Mouse (Mus musculus): ENCODE results near the gene Nyap2. TPM values are rescaled to one million over a fixed set of nuclear protein-coding genes. Genes with fewer than 3 reads are reported as not detected.

Gene Nyap2
- total and polyA plus RNA-seq, 3 experiments: not detected

DNA sequence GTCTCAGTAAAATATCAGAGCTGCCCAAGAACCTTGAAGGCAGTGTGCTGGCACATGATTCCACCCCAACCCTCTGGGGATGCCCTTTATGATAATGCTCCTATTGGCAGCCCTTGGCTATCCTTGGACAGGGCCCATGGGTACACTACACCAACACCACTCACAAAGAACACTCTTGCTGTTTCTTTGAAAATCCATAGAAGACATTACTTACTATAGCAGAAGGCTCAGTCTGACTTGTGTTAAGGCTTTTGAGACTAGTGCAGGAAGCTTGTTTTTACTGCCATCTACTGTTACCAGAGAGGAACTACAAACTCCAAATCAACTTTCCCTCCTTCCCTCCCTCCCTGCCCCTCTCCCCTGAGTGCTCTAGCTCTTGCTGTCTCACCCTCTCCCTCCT, 210.3 kb downstream of the Nyap2 start:
- TF ChIP-seq CTCF (conservative IDR thresholded peaks at IDR 0.05 in 1 of 2, IDR thresholded peaks at IDR 0.05 in 1 of 2; ENCODE audit: low read depth in 2 of 2, low read length in 2 of 2) (peak; percentile 65 to 79; a peak in 3 of 4 replicates), SMC3 (IDR thresholded peaks at IDR 0.05; ENCODE audit: low read depth, low read length) (peak; percentile 62), CHD2 (IDR thresholded peaks at IDR 0.05; ENCODE audit: low read length) (no peak), NRF1 (IDR thresholded peaks at IDR 0.05; ENCODE audit: low read depth, low read length) (no peak), RAD21 (IDR thresholded peaks at IDR 0.05; ENCODE audit: low read depth, low read length) (peak; percentile 85), POLR2A (IDR thresholded peaks at IDR 0.05; ENCODE audit: low read depth, low read length) (no peak)
- Histone ChIP-seq H3K27ac (ENCODE audit: insufficient read depth, low read depth) (no peak overlapping the region), H3K4me2 (ENCODE audit: insufficient read depth, low read depth, poor library complexity, severe bottlenecking) (no peak overlapping the region), H3K27me3 (replicated peaks) (no peaks in the 10 kb centered on the region), H3K4me3 (replicated peaks in 1 of 3; ENCODE audit: low read depth in 2 of 3, low read length in 2 of 3, poor library complexity in 1 of 3) (no peak overlapping the region), H3K4me1 (ENCODE audit: control insufficient read depth in 1 of 2, insufficient read depth in 2 of 2) (no peaks in the 10 kb centered on the region), H3K36me3 (replicated peaks in 1 of 2; ENCODE audit: control insufficient read depth in 1 of 2, insufficient read depth in 1 of 2, low read length in 1 of 2) (no peaks in the 10 kb centered on the region), H3K79me2 (replicated peaks; ENCODE audit: control insufficient read depth, extremely low read depth, insufficient read depth, poor library complexity, severe bottlenecking) (no peaks in the 10 kb centered on the region), H3K9me3 (replicated peaks; ENCODE audit: low read length) (no peaks in the 10 kb centered on the region), H3K9ac (ENCODE audit: insufficient read depth, low read depth) (no peak overlapping the region)
- dilution Hi-C loops (cut with MboI; ENCODE audit: extremely low pct_ligation_motif_present, extremely low pct_unique_long_range_greater_than_20kb, low sequenced_read_pairs): no loop called here
- in situ Hi-C loops (cut with MboI; ENCODE audit: low pct_ligation_motif_present, low pct_unique_long_range_greater_than_20kb, low sequenced_read_pairs): loop anchor here (25.0 kb wide), 1 partner anchor 700 kb away; no protein-coding TSS in a partner anchor
- DNase-seq (ENCODE audit: extremely low read depth): peak; percentile 58

DNA sequence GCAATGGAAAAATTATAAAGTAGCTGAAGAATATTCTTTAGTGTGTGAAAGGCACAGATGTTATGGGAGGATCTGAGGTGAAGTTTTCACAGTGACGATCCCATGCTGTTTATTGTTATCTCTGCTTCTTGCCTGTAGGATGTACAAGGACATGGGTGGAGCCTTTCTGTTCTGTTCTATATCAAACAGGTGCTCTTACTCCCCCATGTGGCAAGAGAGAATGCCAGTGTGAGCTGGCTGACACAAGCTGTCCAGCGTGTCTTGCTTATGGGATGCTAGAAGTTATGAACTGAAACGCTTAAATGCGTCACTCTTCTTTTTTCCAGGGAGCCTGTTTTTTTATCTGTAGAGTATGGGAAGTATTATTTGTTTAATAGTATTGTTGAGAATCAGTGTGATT, 224.0 kb downstream of the Nyap2 start:
- TF ChIP-seq E2F4 (IDR thresholded peaks at IDR 0.05; ENCODE audit: insufficient replicate concordance, low read depth, low read length) (no peak), SMC3 (IDR thresholded peaks at IDR 0.05; ENCODE audit: low read depth, low read length) (peak; percentile 47), NRF1 (IDR thresholded peaks at IDR 0.05; ENCODE audit: low read depth, low read length) (no peak), JUN (IDR thresholded peaks at IDR 0.05; ENCODE audit: insufficient read depth, low read depth, low read length) (no peak), RAD21 (IDR thresholded peaks at IDR 0.05; ENCODE audit: low read depth, low read length) (peak; percentile 60), CTCF (conservative IDR thresholded peaks at IDR 0.05 in 1 of 2, IDR thresholded peaks at IDR 0.05 in 1 of 2; ENCODE audit: low read depth in 2 of 2, low read length in 2 of 2) (peak; percentile 13 to 72; a peak in 2 of 4 replicates), IRF4 (IDR thresholded peaks at IDR 0.05; ENCODE audit: low read depth, low read length) (no peak), ELF1 (IDR thresholded peaks at IDR 0.05; ENCODE audit: low read depth, low read length) (no peak), USF1 (IDR thresholded peaks at IDR 0.05; ENCODE audit: low read depth, low read length) (no peak), MAX (IDR thresholded peaks at IDR 0.05; ENCODE audit: low read length) (no peak), HCFC1 (IDR thresholded peaks at IDR 0.05; ENCODE audit: low read depth, low read length) (no peak)
- dilution Hi-C loops (cut with MboI; ENCODE audit: extremely low pct_ligation_motif_present, extremely low pct_unique_long_range_greater_than_20kb, low sequenced_read_pairs): no loop called here
- H3K79me2 ChIP-seq (replicated peaks; ENCODE audit: control insufficient read depth, extremely low read depth, insufficient read depth, poor library complexity, severe bottlenecking): no peaks in the 10 kb centered on the region

DNA sequence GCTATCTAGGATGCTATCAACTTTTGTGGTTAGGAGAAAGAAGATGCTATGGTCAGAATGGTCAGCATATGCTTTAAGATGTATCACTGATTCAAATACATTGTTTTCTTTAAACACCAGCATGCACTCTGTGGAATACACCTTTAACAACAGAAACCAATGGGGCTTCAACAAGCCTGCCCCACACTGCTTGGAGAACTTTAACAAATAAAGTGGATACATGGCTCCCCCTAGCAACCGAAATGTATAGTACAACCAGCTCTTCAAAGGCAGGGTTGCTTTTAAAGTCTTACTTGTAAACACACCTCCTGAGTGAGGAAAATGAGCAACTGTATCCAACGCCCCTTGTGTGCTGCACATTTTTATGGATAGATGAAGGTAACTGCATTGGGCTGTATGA, 224.9 kb downstream of the Nyap2 start:
- H3K27ac ChIP-seq (ENCODE audit: insufficient read depth, low read depth): no peak overlapping the region
- H3K9ac ChIP-seq (ENCODE audit: insufficient read depth, low read depth): no peak overlapping the region
- H3K27me3 ChIP-seq (replicated peaks): no peaks in the 10 kb centered on the region
- in situ Hi-C loops (cut with MboI; ENCODE audit: low pct_ligation_motif_present, low pct_unique_long_range_greater_than_20kb, low sequenced_read_pairs): loop anchor here (25.0 kb wide), 1 partner anchor 986 kb away; the partner anchor contains the start of gene Irs1
- H3K79me2 ChIP-seq (replicated peaks; ENCODE audit: control insufficient read depth, extremely low read depth, insufficient read depth, poor library complexity, severe bottlenecking): no peaks in the 10 kb centered on the region
- H3K36me3 ChIP-seq (replicated peaks in 1 of 2; ENCODE audit: control insufficient read depth in 1 of 2, insufficient read depth in 1 of 2, low read length in 1 of 2): no peaks in the 10 kb centered on the region
- no peaks in the 10 kb centered on the region for H3K9me3 ChIP-seq (replicated peaks; ENCODE audit: low read length)
- H3K4me1 ChIP-seq (ENCODE audit: control insufficient read depth in 1 of 2, insufficient read depth in 2 of 2): peaks cover 0 to 24% of the 10 kb centered on the region in 2 experiments; a peak in 2 of 4 replicates
- TF ChIP-seq POLR2AphosphoS2 (IDR thresholded peaks at IDR 0.05; ENCODE audit: low read depth, low read length) (no peak), RAD21 (IDR thresholded peaks at IDR 0.05; ENCODE audit: low read depth, low read length) (peak; percentile 69), CTCF (conservative IDR thresholded peaks at IDR 0.05 in 1 of 2, IDR thresholded peaks at IDR 0.05 in 1 of 2; ENCODE audit: low read depth in 2 of 2, low read length in 2 of 2) (peak; percentile 20 to 68; a peak in 2 of 4 replicates), MYC (IDR thresholded peaks at IDR 0.05; ENCODE audit: low read depth, low read length) (no peak), UBTF (IDR thresholded peaks at IDR 0.05; ENCODE audit: low read depth, low read length) (no peak), E2F4 (IDR thresholded peaks at IDR 0.05; ENCODE audit: insufficient replicate concordance, low read depth, low read length) (no peak), ZC3H11A (IDR thresholded peaks at IDR 0.05; ENCODE audit: low read depth, low read length) (no peak), CHD2 (IDR thresholded peaks at IDR 0.05; ENCODE audit: low read length) (no peak), MEF2A (IDR thresholded peaks at IDR 0.05; ENCODE audit: borderline replicate concordance, low read depth, low read length) (no peak), SIN3A (IDR thresholded peaks at IDR 0.05; ENCODE audit: low read length) (no peak), SMC3 (IDR thresholded peaks at IDR 0.05; ENCODE audit: low read depth, low read length) (0 out of 2 replicates have a peak, but pooled peaks have one; percentile 9), TCF12 (IDR thresholded peaks at IDR 0.05; ENCODE audit: low read depth, low read length) (no peak), POLR2A (IDR thresholded peaks at IDR 0.05; ENCODE audit: low read depth, low read length) (no peak), ETS1 (conservative IDR thresholded peaks at IDR 0.05; ENCODE audit: low read depth, low read length) (no peak)
- no peak overlapping the region for H3K4me2 ChIP-seq (ENCODE audit: insufficient read depth, low read depth, poor library complexity, severe bottlenecking)
- peak; percentile 65 for DNase-seq (ENCODE audit: extremely low read depth)
- dilution Hi-C loops (cut with MboI; ENCODE audit: extremely low pct_ligation_motif_present, extremely low pct_unique_long_range_greater_than_20kb, low sequenced_read_pairs): no loop called here
- no peak overlapping the region for H3K4me3 ChIP-seq (replicated peaks in 1 of 3; ENCODE audit: low read depth in 2 of 3, low read length in 2 of 3, poor library complexity in 1 of 3)

More for the DNA sequence above, 224.0 kb downstream of the Nyap2 start:
- Histone ChIP-seq H3K4me3 (replicated peaks in 1 of 3; ENCODE audit: low read depth in 2 of 3, low read length in 2 of 3, poor library complexity in 1 of 3) (no peak overlapping the region), H3K4me1 (ENCODE audit: control insufficient read depth in 1 of 2, insufficient read depth in 2 of 2) (peaks cover 0 to 24% of the 10 kb centered on the region in 2 experiments; a peak in 2 of 4 replicates), H3K9me3 (replicated peaks; ENCODE audit: low read length) (no peaks in the 10 kb centered on the region), H3K27me3 (replicated peaks) (no peaks in the 10 kb centered on the region), H3K9ac (ENCODE audit: insufficient read depth, low read depth) (no peak overlapping the region), H3K36me3 (replicated peaks in 1 of 2; ENCODE audit: control insufficient read depth in 1 of 2, insufficient read depth in 1 of 2, low read length in 1 of 2) (no peaks in the 10 kb centered on the region), H3K27ac (ENCODE audit: insufficient read depth, low read depth) (no peak overlapping the region), H3K4me2 (ENCODE audit: insufficient read depth, low read depth, poor library complexity, severe bottlenecking) (no peak overlapping the region)
- in situ Hi-C loops (cut with MboI; ENCODE audit: low pct_ligation_motif_present, low pct_unique_long_range_greater_than_20kb, low sequenced_read_pairs): loop anchor here (25.0 kb wide), 1 partner anchor 987 kb away; the partner anchor contains the start of gene Irs1
- DNase-seq (ENCODE audit: extremely low read depth): peak; percentile 70
